Mouse (Mus musculus) bone marrow macrophage, adult 2 months (primary cell): ENCODE results near the gene Atp5j.

Source experiments
- CTCF ChIP-seq: IDR thresholded peaks from 2 replicates; pipeline ENCODE4 v1.5.1; 2012; ENCODE audit warnings: low read depth, mild to moderate bottlenecking, low read length, moderate library complexity
- POLR2A ChIP-seq: IDR thresholded peaks from 2 replicates; pipeline ENCODE4 v1.6.1; 2012; ENCODE audit warnings: mild to moderate bottlenecking, low read depth, low read length, borderline replicate concordance

DNA sequence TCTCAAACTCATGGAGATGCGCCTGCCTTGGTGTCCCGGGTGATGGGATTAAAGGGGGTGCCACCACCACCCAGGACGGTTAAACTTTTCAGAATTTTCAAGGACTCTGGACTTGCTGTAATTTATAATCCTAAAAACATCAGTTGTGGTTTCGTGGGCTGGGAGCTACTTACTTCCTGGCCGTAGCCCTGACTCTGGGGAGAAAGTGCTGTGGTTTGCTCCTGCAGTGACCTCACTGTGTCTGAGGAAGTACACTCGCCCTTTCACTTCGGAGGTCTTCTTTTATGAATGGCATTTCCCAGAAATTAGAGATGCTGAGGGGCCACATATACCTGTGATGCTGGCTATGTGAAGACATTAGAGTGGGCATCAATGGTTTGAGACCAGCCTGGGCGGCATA, 20.9 kb downstream of the Atp5j start:
- TF ChIP-seq CTCF (no peak), POLR2A (no peak)
